Mouse (Mus musculus) neural tube, embryonic 11.5 days (tissue): ENCODE data around the gene Olfml3. TPM values are rescaled to one million over a fixed set of nuclear protein-coding genes. Genes with fewer than 3 reads are reported as not detected.

Experiments
- ATAC-seq: fragments of 200-750 bp; cut with Nextera tagmentation; 2 replicates; pipeline ENCODE4 v1.8.0; 2017; ENCODE audit warnings: moderate number of reproducible peaks, mild to moderate bottlenecking, moderate TSS enrichment, moderate library complexity; ENCODE audit not compliant: insufficient read depth, low FRiP score, low TSS enrichment
- DNase-seq: peaks from one replicate; pipeline ENCODE4 v3.0.0-alpha.2; 2015; ENCODE audit warnings: low spot score
- H3K27ac ChIP-seq: fragments of 300-500 bp; sonication (generic); 2 replicates; pipeline ENCODE4 v1.5.1; 2014; ENCODE audit warnings: low read depth, mild to moderate bottlenecking, low read length
- H3K27me3 ChIP-seq: fragments of 300-500 bp; sonication (generic); 2 replicates; pipeline ENCODE4 v1.6.1; 2014; ENCODE audit warnings: mild to moderate bottlenecking, low read length, mixed read lengths; ENCODE audit not compliant: control insufficient read depth, insufficient read depth
- H3K36me3 ChIP-seq: fragments of 300-500 bp; sonication (generic); 2 replicates; pipeline ENCODE4 v1.6.1; 2014; ENCODE audit warnings: mild to moderate bottlenecking, low read length, moderate library complexity, mixed read lengths; ENCODE audit not compliant: control insufficient read depth, insufficient read depth
- H3K4me1 ChIP-seq: fragments of 300-500 bp; sonication (generic); 2 replicates; pipeline ENCODE4 v1.6.1; 2014; ENCODE audit warnings: low read length, mixed read lengths; ENCODE audit not compliant: control insufficient read depth, insufficient read depth
- H3K4me2 ChIP-seq: fragments of 300-500 bp; sonication (generic); 2 replicates; pipeline ENCODE4 v1.6.1; 2014; ENCODE audit warnings: low read depth, mild to moderate bottlenecking, moderate library complexity
- H3K4me3 ChIP-seq: fragments of 300-500 bp; sonication (generic); 2 replicates; pipeline ENCODE4 v1.5.1; 2014; ENCODE audit warnings: low read depth, low read length
- H3K9ac ChIP-seq: fragments of 300-500 bp; sonication (generic); 2 replicates; pipeline ENCODE4 v1.6.1; 2014; ENCODE audit warnings: mild to moderate bottlenecking, low read length
- H3K9me3 ChIP-seq: fragments of 300-500 bp; sonication (generic); 2 replicates; pipeline ENCODE4 v1.6.1; 2016; ENCODE audit warnings: low read length; ENCODE audit not compliant: control insufficient read depth
- WGBS: fragments of 180-500 bp; shearing (Covaris S2); extraction: QIAGEN DNeasy Blood & Tissue Kit; methylation state at CpG from one replicate; pipeline ENCODE4 v1.1.7; 2014; 5-methylcytosine and 5-hydroxymethylcytosine counted together
- polyA plus RNA-seq: library from polyadenylated mRNA; unstranded; fragments of >200 nt; fragmentation: Nextera tagmentation; extraction: Ambion mirVana; gene quantifications from 2 replicates; pipeline ENCODE4 v1.2.1, GENCODE M21; 2014

Olfml3 gene
- polyA plus RNA-seq, 1 experiment from 2014 or later, result 19.0 TPM

DNA sequence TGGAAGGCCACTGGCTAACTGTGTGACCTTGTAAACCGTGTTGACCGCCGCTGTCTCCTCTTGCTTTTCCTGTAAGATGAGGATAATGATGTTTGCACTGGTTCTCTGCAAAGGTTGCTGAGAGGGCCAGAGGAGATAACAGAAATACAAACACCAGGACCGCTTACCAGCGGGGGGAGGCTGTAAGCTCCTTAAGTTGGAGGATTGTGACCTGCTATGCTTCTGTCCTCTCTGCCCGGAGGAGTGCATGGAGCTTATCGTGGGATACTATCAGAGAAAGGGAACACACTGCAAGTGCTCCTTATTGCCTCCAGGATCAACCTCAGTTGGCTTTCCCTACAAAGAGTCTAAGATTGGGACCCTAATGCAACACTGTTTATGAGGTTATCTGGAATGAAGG lies 65.1 kb downstream of the Olfml3 start:
- no peaks in the 10 kb centered on the region for H3K27me3 ChIP-seq
- DNase-seq (no peak), ATAC-seq (no peak)
- H3K4me2 ChIP-seq, result no peak overlapping the region
- no peak overlapping the region for H3K27ac ChIP-seq
- H3K4me1 ChIP-seq, result no peaks in the 10 kb centered on the region
- H3K9me3 ChIP-seq, result no peaks in the 10 kb centered on the region
- no peak overlapping the region for H3K9ac ChIP-seq
- no peaks in the 10 kb centered on the region for H3K36me3 ChIP-seq
- no peak overlapping the region for H3K4me3 ChIP-seq
- WGBS, result 77% methylated on average over 7 of the region's 7 CpGs

Other genes starting within 250 kb of the Olfml3 start
- 2.9 and 3.1 TPM in 2 replicates for gene Syt6, start 162.8 kb downstream of the Olfml3 start, polyA plus RNA-seq
- gene Atg4a-ps, start 91.9 kb downstream of the Olfml3 start, polyA plus RNA-seq, result 0.13 TPM in 1 of 2 replicates, not detected in the other
- not detected in 2 replicates for gene Gm10964, start 1.4 kb upstream of the Olfml3 start, polyA plus RNA-seq
- gene Hipk1, start 53.6 kb upstream of the Olfml3 start, polyA plus RNA-seq, result 15.4 and 16.0 TPM in 2 replicates
- 33.5 and 35.9 TPM in 2 replicates for gene Dclre1b, start 71.4 kb upstream of the Olfml3 start, polyA plus RNA-seq
- gene Ap4b1, start 71.5 kb upstream of the Olfml3 start, polyA plus RNA-seq, result 27.4 and 27.6 TPM in 2 replicates
- gene Gm43064, start 71.6 kb upstream of the Olfml3 start, polyA plus RNA-seq, result 0.14 and 0.19 TPM in 2 replicates
- gene Bcl2l15, start 94.6 kb upstream of the Olfml3 start, polyA plus RNA-seq, result not detected in 2 replicates
- 0.24 and 0.65 TPM in 2 replicates for gene Ptpn22, start 121.8 kb upstream of the Olfml3 start, polyA plus RNA-seq
- 22.3 and 22.6 TPM in 2 replicates for gene Rsbn1, start 176.1 kb upstream of the Olfml3 start, polyA plus RNA-seq
- 46.3 and 47.9 TPM in 2 replicates for gene Phtf1, start 230.1 kb upstream of the Olfml3 start, polyA plus RNA-seq